ENCODE assay signal across 11 mouse cellular contexts in the genomic region with DNA sequence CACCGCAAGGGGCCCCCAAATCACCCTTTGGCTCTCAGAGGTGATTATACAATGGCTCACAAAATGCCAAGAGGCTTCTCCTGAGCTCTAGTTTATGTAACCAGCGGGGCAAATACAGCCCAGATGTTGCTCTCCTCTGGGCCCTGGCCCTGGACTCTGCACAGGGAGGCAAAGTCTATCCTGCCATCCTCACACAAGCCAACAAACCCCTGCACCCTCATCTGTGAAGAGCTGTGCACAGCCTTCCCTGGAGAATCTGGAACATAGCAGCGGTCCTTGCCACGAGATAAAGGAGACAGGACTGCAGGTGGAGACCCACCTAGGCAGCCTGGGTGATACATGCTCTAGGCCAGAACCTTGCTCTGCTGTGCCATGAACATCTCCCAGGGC. TPM values are rescaled to one million over a fixed set of nuclear protein-coding genes. Genes with fewer than 3 reads are reported as not detected.
A peak's percentile ranks its signal among the peaks of the same experiment; 100 is the strongest.
DNase-seq lines count a peak whose midpoint lies in the region; ATAC-seq and TF ChIP-seq lines count a peak whose summit lies in the region.
"Had no signal": no experiment of that assay in that cellular context is flagged by ENCODE, and none has a peak within 500 bp of the region (broad histone marks: within the 10 kb centered on the region; RNA-seq: fewer than 3 reads in every experiment).

No protein-coding gene starts in this region.

- no peak for TF ChIP-seq EP300 in heart, adult 2 months (IDR thresholded peaks at IDR 0.05; ENCODE audit: insufficient read depth, low read depth, low read length)

- H3K79me2 ChIP-seq in heart, adult 2 months (replicated peaks; ENCODE audit: control insufficient read depth, insufficient read depth, low read length) = no peaks in the 10 kb centered on the region

- no peaks in the 10 kb centered on the region for H3K9me3 ChIP-seq in limb, embryonic 13.5 days

- peaks cover 38% of the 10 kb centered on the region for H3K36me3 ChIP-seq in limb, embryonic 13.5 days
- no peaks in the 10 kb centered on the region for H3K36me3 ChIP-seq in heart, adult 2 months (ENCODE audit: control insufficient read depth, insufficient read depth, low read length)

- no peak for ATAC-seq in limb, embryonic 13.5 days (ENCODE audit: low FRiP score, low read depth)

- H3K4me1 ChIP-seq in limb, embryonic 13.5 days = peaks cover 68% of the 10 kb centered on the region
- peaks cover 4% of the 10 kb centered on the region; the same call in 1 of the 2 replicates for H3K4me1 ChIP-seq in heart, adult 2 months (ENCODE audit: control insufficient read depth, insufficient read depth, low read length)

- peak overlapping the region; percentile 7; the same call in 1 of the 2 replicates for H3K4me3 ChIP-seq in limb, embryonic 13.5 days
- no peak overlapping the region for H3K4me3 ChIP-seq in heart, adult 2 months
- H3K4me3 ChIP-seq: layer of hippocampus, adult 2 months had no signal

- TF ChIP-seq POLR2A in heart, adult 2 months (IDR thresholded peaks at IDR 0.05; ENCODE audit: insufficient read depth, low read depth, low read length) = no peak

- H3K9ac ChIP-seq in limb, embryonic 13.5 days = peak overlapping the region; percentile 35; the same call in 1 of the 2 replicates
- H3K9ac ChIP-seq in heart, adult 2 months (ENCODE audit: low read depth, low read length) = no peak overlapping the region

- intact Hi-C loops in heart, adult 2 months (cut with DNase I) = loop anchor here (10.0 kb wide), 1 partner anchor 230 kb away; no protein-coding TSS in a partner anchor

- H3K4me2 ChIP-seq in limb, embryonic 13.5 days (replicated peaks) = peak overlapping the region; percentile 51

- DNase-seq in 3T3-L1 (ENCODE audit: low read depth, low spot score) (peak; percentile 19), adipocyte (ENCODE audit: low spot score) (peak; percentile 50)
- DNase-seq in kidney, adult 11 months = peak; percentile 90
- DNase-seq in cerebellum, adult 9-10 months = no peak
- no peak for DNase-seq in adrenal gland, adult 18-20 months (ENCODE audit: low spot score in 2 of 2)
- DNase-seq in heart, adult 2 months = no peak
- no peak for DNase-seq in cerebellum, adult 11 months

- 21% methylated on average over 4 of the region's 4 CpGs for WGBS in limb, embryonic 13.5 days
- 80% methylated on average over 4 of the region's 4 CpGs for WGBS in heart, adult 2 months

- peak overlapping the region; percentile 85 for H3K27ac ChIP-seq in limb, embryonic 13.5 days
- H3K27ac ChIP-seq in heart, adult 2 months = no peak overlapping the region
- H3K27ac ChIP-seq: layer of hippocampus, adult 2 months; macrophage had no signal

- no peaks in the 10 kb centered on the region for H3K27me3 ChIP-seq in limb, embryonic 13.5 days
- H3K27me3 ChIP-seq in heart, adult 2 months (ENCODE audit: control insufficient read depth, insufficient read depth, low read length) = no peaks in the 10 kb centered on the region

- no peak for TF ChIP-seq CTCF in heart, adult 2 months (IDR thresholded peaks at IDR 0.05)

RNA-seq across cellular contexts. Expression of a gene that starts 6.2 kb away (rescaled TPM):
- polyA plus RNA-seq in limb, embryonic 13.5 days (2015; fragmentation: Nextera tagmentation; extraction: Ambion mirVana) = 22.4 and 23.1 TPM in 2 replicates
- 10 to 100 TPM; 16.7 to 16.9 TPM for total RNA-seq in adrenal gland, adult 18-20 months (2021)
- total RNA-seq in heart, adult 2 months (2021) = 1 to 10 TPM; 2.2 to 2.5 TPM
- 4.9 and 5.9 TPM in 2 replicates for polyA plus RNA-seq in heart, adult 2 months (2012; rRNA removed)
- total RNA-seq: common myeloid progenitor, adult 5-6 weeks had no signal

RNA-seq across cellular contexts. Expression of a gene that starts 33.9 kb away (rescaled TPM):
- polyA plus RNA-seq in limb, embryonic 13.5 days (2015; fragmentation: Nextera tagmentation; extraction: Ambion mirVana) = 33.7 and 34.7 TPM in 2 replicates
- total RNA-seq in adrenal gland, adult 18-20 months (2021) = 10 to 100 TPM; 11.7 to 12.9 TPM
- 10 to 100 TPM; 11.0 to 13.2 TPM for total RNA-seq in heart, adult 2 months (2021)
- polyA plus RNA-seq in heart, adult 2 months (2012; rRNA removed) = 5.5 and 8.7 TPM in 2 replicates

Comparison
In these comparisons a context has a peak if more than half of its experiments do, and no peak if none do; other contexts are left out.
1. DNase-seq: peak in 3T3-L1 (single experiment), adipocyte (single experiment) and kidney, adult 11 months (single experiment); none in cerebellum, adult 9-10 months (single experiment), adrenal gland, adult 18-20 months (0 of 2), heart, adult 2 months (0 of 2) and cerebellum, adult 11 months (single experiment).
2. RNA of a gene that starts 6.2 kb away (total RNA-seq): 16.7 to 16.9 TPM in adrenal gland, adult 18-20 months; 2.2 to 2.5 TPM in heart, adult 2 months; every median in the first group is over 4 times any median in the second.